Mouse (Mus musculus): ENCODE data around the gene Ttyh1. TPM values are rescaled to one million over a fixed set of nuclear protein-coding genes. Genes with fewer than 3 reads are reported as not detected.

The Ttyh1 gene
- polyA plus RNA-seq, 1 experiment, result 5.3 TPM

- Histone ChIP-seq H3K27ac (ENCODE audit: control insufficient read depth, insufficient read depth, low read depth, low read length, poor library complexity) (no peak overlapping the region), H3K4me1 (ENCODE audit: control insufficient read depth, insufficient read depth, low read length) (no peaks in the 10 kb centered on the region; the same call in 1 of the 2 replicates), H3K4me3 (replicated peaks; ENCODE audit: control insufficient read depth, low read depth, low read length) (no peak overlapping the region)
- WGBS, result 89% methylated on average over 6 of the region's 6 CpGs
- TF ChIP-seq POLR2A (IDR thresholded peaks at IDR 0.05; ENCODE audit: borderline replicate concordance, control insufficient read depth, low read depth, low read length) (no peak), CTCF (IDR thresholded peaks at IDR 0.05; ENCODE audit: control insufficient read depth, insufficient read depth, low read length) (no peak)
Measured at GRCm38 (mm10) chr7:4141648-4142325, 22.6 kb downstream of the Ttyh1 start.

- TF ChIP-seq POLR2A (IDR thresholded peaks at IDR 0.05; ENCODE audit: borderline replicate concordance, control insufficient read depth, low read depth, low read length) (no peak), CTCF (IDR thresholded peaks at IDR 0.05; ENCODE audit: control insufficient read depth, insufficient read depth, low read length) (no peak)
- H3K4me3 ChIP-seq (replicated peaks; ENCODE audit: control insufficient read depth, low read depth, low read length), result no peak overlapping the region
- no peak overlapping the region for H3K27ac ChIP-seq (ENCODE audit: control insufficient read depth, insufficient read depth, low read depth, low read length, poor library complexity)
- WGBS, result 93% methylated on average over 10 of the region's 10 CpGs
- no peaks in the 10 kb centered on the region; the same call in 1 of the 2 replicates for H3K4me1 ChIP-seq (ENCODE audit: control insufficient read depth, insufficient read depth, low read length)
Measured at GRCm38 (mm10) chr7:4142796-4143445, 23.7 kb downstream of the Ttyh1 start.

GRCm38 (mm10) chr7:4143506-4143905 is 24.3 kb downstream of the Ttyh1 start:
- no peak overlapping the region for H3K4me3 ChIP-seq (replicated peaks; ENCODE audit: control insufficient read depth, low read depth, low read length)
- 96% methylated on average over 19 of the region's 19 CpGs for WGBS
- H3K4me1 ChIP-seq (ENCODE audit: control insufficient read depth, insufficient read depth, low read length), result no peaks in the 10 kb centered on the region; the same call in 1 of the 2 replicates
- no peak overlapping the region for H3K27ac ChIP-seq (ENCODE audit: control insufficient read depth, insufficient read depth, low read depth, low read length, poor library complexity)
- TF ChIP-seq CTCF (IDR thresholded peaks at IDR 0.05; ENCODE audit: control insufficient read depth, insufficient read depth, low read length), result no peak
- TF ChIP-seq POLR2A (IDR thresholded peaks at IDR 0.05; ENCODE audit: borderline replicate concordance, control insufficient read depth, low read depth, low read length), result no peak

GRCm38 (mm10) chr7:4144046-4144445 is 24.8 kb downstream of the Ttyh1 start:
- H3K4me1 ChIP-seq (ENCODE audit: control insufficient read depth, insufficient read depth, low read length), result no peaks in the 10 kb centered on the region; the same call in 1 of the 2 replicates
- TF ChIP-seq POLR2A (IDR thresholded peaks at IDR 0.05; ENCODE audit: borderline replicate concordance, control insufficient read depth, low read depth, low read length), result peak; percentile 14; the same call in 1 of the 2 replicates
- TF ChIP-seq CTCF (IDR thresholded peaks at IDR 0.05; ENCODE audit: control insufficient read depth, insufficient read depth, low read length), result no peak
- 92% methylated on average over 13 of the region's 13 CpGs for WGBS
- no peak overlapping the region for H3K4me3 ChIP-seq (replicated peaks; ENCODE audit: control insufficient read depth, low read depth, low read length)
- no peak overlapping the region; the same call in 1 of the 2 replicates for H3K27ac ChIP-seq (ENCODE audit: control insufficient read depth, insufficient read depth, low read depth, low read length, poor library complexity)

- Histone ChIP-seq H3K27ac (ENCODE audit: control insufficient read depth, insufficient read depth, low read depth, low read length, poor library complexity) (no peak overlapping the region), H3K4me3 (replicated peaks; ENCODE audit: control insufficient read depth, low read depth, low read length) (no peak overlapping the region), H3K4me1 (ENCODE audit: control insufficient read depth, insufficient read depth, low read length) (no peaks in the 10 kb centered on the region; the same call in 1 of the 2 replicates)
- 93% methylated on average over 20 of the region's 20 CpGs for WGBS
- TF ChIP-seq CTCF (IDR thresholded peaks at IDR 0.05; ENCODE audit: control insufficient read depth, insufficient read depth, low read length), result no peak
- no peak for TF ChIP-seq POLR2A (IDR thresholded peaks at IDR 0.05; ENCODE audit: borderline replicate concordance, control insufficient read depth, low read depth, low read length)
Measured at GRCm38 (mm10) chr7:4144766-4145551, 25.8 kb downstream of the Ttyh1 start.

- 61% methylated on average over 6 of the region's 6 CpGs for WGBS
- Histone ChIP-seq H3K4me1 (ENCODE audit: control insufficient read depth, insufficient read depth, low read length) (no peaks in the 10 kb centered on the region; the same call in 1 of the 2 replicates), H3K4me3 (replicated peaks; ENCODE audit: control insufficient read depth, low read depth, low read length) (no peak overlapping the region), H3K27ac (ENCODE audit: control insufficient read depth, insufficient read depth, low read depth, low read length, poor library complexity) (no peak overlapping the region)
- TF ChIP-seq POLR2A (IDR thresholded peaks at IDR 0.05; ENCODE audit: borderline replicate concordance, control insufficient read depth, low read depth, low read length) (no peak), CTCF (IDR thresholded peaks at IDR 0.05; ENCODE audit: control insufficient read depth, insufficient read depth, low read length) (peak; percentile 91)
Measured at GRCm38 (mm10) chr7:4145552-4146190, 26.5 kb downstream of the Ttyh1 start.

GRCm38 (mm10) chr7:4146241-4147180 is 27.3 kb downstream of the Ttyh1 start:
- Histone ChIP-seq H3K4me1 (ENCODE audit: control insufficient read depth, insufficient read depth, low read length) (no peaks in the 10 kb centered on the region; the same call in 1 of the 2 replicates), H3K4me3 (replicated peaks; ENCODE audit: control insufficient read depth, low read depth, low read length) (no peak overlapping the region), H3K27ac (ENCODE audit: control insufficient read depth, insufficient read depth, low read depth, low read length, poor library complexity) (no peak overlapping the region)
- 92% methylated on average over 23 of the region's 23 CpGs for WGBS
- TF ChIP-seq CTCF (IDR thresholded peaks at IDR 0.05; ENCODE audit: control insufficient read depth, insufficient read depth, low read length), result no peak
- TF ChIP-seq POLR2A (IDR thresholded peaks at IDR 0.05; ENCODE audit: borderline replicate concordance, control insufficient read depth, low read depth, low read length), result no peak

Data from bone marrow, adult 2 months (tissue).